Mouse (Mus musculus): Measurements from ENCODE around the gene Fbxl13. TPM values are rescaled to one million over a fixed set of nuclear protein-coding genes. Genes with fewer than 3 reads are reported as not detected.

Fbxl13 gene
- total and polyA plus RNA-seq, 3 experiments, result 0.11 TPM; not detected in 2

- no peak for DNase-seq (ENCODE audit: low spot score)
- TF ChIP-seq GATA2 (IDR thresholded peaks at IDR 0.05; ENCODE audit: borderline replicate concordance, low read depth, low read length) (no peak), POLR2AphosphoS5 (IDR thresholded peaks at IDR 0.05; ENCODE audit: insufficient replicate concordance, low read depth, low read length) (no peak), TAL1 (conservative IDR thresholded peaks at IDR 0.05; ENCODE audit: low read depth, low read length) (no peak), GATA1 (IDR thresholded peaks at IDR 0.05; ENCODE audit: borderline replicate concordance, low read length) (no peak), CTCF (IDR thresholded peaks at IDR 0.05; ENCODE audit: low read depth, low read length) (no peak)
- no peaks in the 10 kb centered on the region for H3K9me3 ChIP-seq (replicated peaks)
- no peak for ATAC-seq (ENCODE audit: extremely low read depth, insufficient number of reproducible peaks, low FRiP score, poor library complexity, severe bottlenecking)
- H3K36me3 ChIP-seq (replicated peaks), result peaks cover 2% of the 10 kb centered on the region
- no peak overlapping the region for H3K4me3 ChIP-seq (ENCODE audit: low read depth, low read length)
- H3K4me1 ChIP-seq (ENCODE audit: insufficient read depth, low read depth, low read length), result no peaks in the 10 kb centered on the region; the same call in 1 of the 2 replicates
- peaks cover 5% of the 10 kb centered on the region for H3K27me3 ChIP-seq (ENCODE audit: insufficient read depth, low read length)
Observed at GRCm38 (mm10) chr5:21491469-21491868, 154.0 kb downstream of the Fbxl13 start.

GRCm38 (mm10) chr5:21489135-21489534 lies 156.3 kb downstream of the Fbxl13 start:
- TF ChIP-seq TAL1 (conservative IDR thresholded peaks at IDR 0.05; ENCODE audit: low read depth, low read length) (no peak), GATA2 (IDR thresholded peaks at IDR 0.05; ENCODE audit: borderline replicate concordance, low read depth, low read length) (no peak), POLR2AphosphoS5 (IDR thresholded peaks at IDR 0.05; ENCODE audit: insufficient replicate concordance, low read depth, low read length) (no peak), CTCF (IDR thresholded peaks at IDR 0.05; ENCODE audit: low read depth, low read length) (no peak), GATA1 (IDR thresholded peaks at IDR 0.05; ENCODE audit: borderline replicate concordance, low read length) (no peak)
- peaks cover 5% of the 10 kb centered on the region; the same call in 1 of the 2 replicates for H3K27me3 ChIP-seq (ENCODE audit: insufficient read depth, low read length)
- H3K36me3 ChIP-seq (replicated peaks), result peaks cover 3% of the 10 kb centered on the region
- no peak overlapping the region for H3K4me3 ChIP-seq (ENCODE audit: low read depth, low read length)
- no peaks in the 10 kb centered on the region for H3K9me3 ChIP-seq (replicated peaks)
- no peaks in the 10 kb centered on the region for H3K4me1 ChIP-seq (ENCODE audit: insufficient read depth, low read depth, low read length)
- ATAC-seq (ENCODE audit: extremely low read depth, insufficient number of reproducible peaks, low FRiP score, poor library complexity, severe bottlenecking) (no peak), DNase-seq (ENCODE audit: low spot score) (no peak)

- Histone ChIP-seq H3K4me3 (ENCODE audit: low read depth, low read length) (no peak overlapping the region), H3K9me3 (replicated peaks) (no peaks in the 10 kb centered on the region), H3K27me3 (ENCODE audit: insufficient read depth, low read length) (no peaks in the 10 kb centered on the region), H3K4me1 (ENCODE audit: insufficient read depth, low read depth, low read length) (no peaks in the 10 kb centered on the region), H3K36me3 (replicated peaks) (peaks cover 6% of the 10 kb centered on the region)
- ATAC-seq (ENCODE audit: extremely low read depth, insufficient number of reproducible peaks, low FRiP score, poor library complexity, severe bottlenecking) (no peak), DNase-seq (ENCODE audit: low spot score) (no peak)
- TF ChIP-seq GATA1 (IDR thresholded peaks at IDR 0.05; ENCODE audit: borderline replicate concordance, low read length), result no peak
- TF ChIP-seq GATA2 (IDR thresholded peaks at IDR 0.05; ENCODE audit: borderline replicate concordance, low read depth, low read length), result no peak
- no peak for TF ChIP-seq TAL1 (conservative IDR thresholded peaks at IDR 0.05; ENCODE audit: low read depth, low read length)
Observed at GRCm38 (mm10) chr5:21488506-21488905, 156.9 kb downstream of the Fbxl13 start.

GRCm38 (mm10) chr5:21487716-21488115 lies 157.7 kb downstream of the Fbxl13 start:
- ATAC-seq (ENCODE audit: extremely low read depth, insufficient number of reproducible peaks, low FRiP score, poor library complexity, severe bottlenecking) (no peak), DNase-seq (ENCODE audit: low spot score) (no peak)
- H3K36me3 ChIP-seq (replicated peaks), result peaks cover 10% of the 10 kb centered on the region
- H3K4me1 ChIP-seq (ENCODE audit: insufficient read depth, low read depth, low read length), result no peaks in the 10 kb centered on the region
- no peak for TF ChIP-seq TAL1 (conservative IDR thresholded peaks at IDR 0.05; ENCODE audit: low read depth, low read length)
- no peak for TF ChIP-seq POLR2AphosphoS5 (IDR thresholded peaks at IDR 0.05; ENCODE audit: insufficient replicate concordance, low read depth, low read length)
- no peak for TF ChIP-seq GATA1 (IDR thresholded peaks at IDR 0.05; ENCODE audit: borderline replicate concordance, low read length)
- no peak for TF ChIP-seq GATA2 (IDR thresholded peaks at IDR 0.05; ENCODE audit: borderline replicate concordance, low read depth, low read length)
- no peak for TF ChIP-seq CTCF (IDR thresholded peaks at IDR 0.05; ENCODE audit: low read depth, low read length)
- H3K4me3 ChIP-seq (ENCODE audit: low read depth, low read length), result no peak overlapping the region
- H3K9me3 ChIP-seq (replicated peaks), result no peaks in the 10 kb centered on the region
- H3K27me3 ChIP-seq (ENCODE audit: insufficient read depth, low read length), result no peaks in the 10 kb centered on the region

- no peak overlapping the region for H3K4me3 ChIP-seq (ENCODE audit: low read depth, low read length)
- no peaks in the 10 kb centered on the region for H3K27me3 ChIP-seq (ENCODE audit: insufficient read depth, low read length)
- TF ChIP-seq POLR2AphosphoS5 (IDR thresholded peaks at IDR 0.05; ENCODE audit: insufficient replicate concordance, low read depth, low read length) (no peak), GATA2 (IDR thresholded peaks at IDR 0.05; ENCODE audit: borderline replicate concordance, low read depth, low read length) (no peak), CTCF (IDR thresholded peaks at IDR 0.05; ENCODE audit: low read depth, low read length) (no peak), TAL1 (conservative IDR thresholded peaks at IDR 0.05; ENCODE audit: low read depth, low read length) (no peak), GATA1 (IDR thresholded peaks at IDR 0.05; ENCODE audit: borderline replicate concordance, low read length) (no peak)
- peaks cover 13% of the 10 kb centered on the region for H3K36me3 ChIP-seq (replicated peaks)
- ATAC-seq (ENCODE audit: extremely low read depth, insufficient number of reproducible peaks, low FRiP score, poor library complexity, severe bottlenecking) (no peak), DNase-seq (ENCODE audit: low spot score) (no peak)
- no peaks in the 10 kb centered on the region for H3K9me3 ChIP-seq (replicated peaks)
- H3K4me1 ChIP-seq (ENCODE audit: insufficient read depth, low read depth, low read length), result no peaks in the 10 kb centered on the region
Observed at GRCm38 (mm10) chr5:21487306-21487705, 158.1 kb downstream of the Fbxl13 start.

GRCm38 (mm10) chr5:21486798-21487197 lies 158.6 kb downstream of the Fbxl13 start:
- TF ChIP-seq TAL1 (conservative IDR thresholded peaks at IDR 0.05; ENCODE audit: low read depth, low read length) (no peak), CTCF (IDR thresholded peaks at IDR 0.05; ENCODE audit: low read depth, low read length) (no peak), GATA2 (IDR thresholded peaks at IDR 0.05; ENCODE audit: borderline replicate concordance, low read depth, low read length) (no peak), POLR2AphosphoS5 (IDR thresholded peaks at IDR 0.05; ENCODE audit: insufficient replicate concordance, low read depth, low read length) (no peak), GATA1 (IDR thresholded peaks at IDR 0.05; ENCODE audit: borderline replicate concordance, low read length) (no peak)
- no peak overlapping the region for H3K4me3 ChIP-seq (ENCODE audit: low read depth, low read length)
- H3K9me3 ChIP-seq (replicated peaks), result no peaks in the 10 kb centered on the region
- DNase-seq (ENCODE audit: low spot score), result no peak
- H3K4me1 ChIP-seq (ENCODE audit: insufficient read depth, low read depth, low read length), result no peaks in the 10 kb centered on the region
- H3K36me3 ChIP-seq (replicated peaks), result peaks cover 15% of the 10 kb centered on the region
- no peaks in the 10 kb centered on the region for H3K27me3 ChIP-seq (ENCODE audit: insufficient read depth, low read length)
- no peak for ATAC-seq (ENCODE audit: extremely low read depth, insufficient number of reproducible peaks, low FRiP score, poor library complexity, severe bottlenecking)

Data from G1E (cell line).